Mouse (Mus musculus): ENCODE measurements around the gene Cldn5.
A peak's percentile ranks its signal among the peaks of the same experiment; 100 is the strongest.

The Cldn5 gene

GRCm38 (mm10) chr16:18785485-18785884, 8.8 kb downstream of the Cldn5 start:
- DNase-seq: no peak

GRCm38 (mm10) chr16:18786652-18787051, 10.0 kb downstream of the Cldn5 start:
- no peak for DNase-seq

DNA sequence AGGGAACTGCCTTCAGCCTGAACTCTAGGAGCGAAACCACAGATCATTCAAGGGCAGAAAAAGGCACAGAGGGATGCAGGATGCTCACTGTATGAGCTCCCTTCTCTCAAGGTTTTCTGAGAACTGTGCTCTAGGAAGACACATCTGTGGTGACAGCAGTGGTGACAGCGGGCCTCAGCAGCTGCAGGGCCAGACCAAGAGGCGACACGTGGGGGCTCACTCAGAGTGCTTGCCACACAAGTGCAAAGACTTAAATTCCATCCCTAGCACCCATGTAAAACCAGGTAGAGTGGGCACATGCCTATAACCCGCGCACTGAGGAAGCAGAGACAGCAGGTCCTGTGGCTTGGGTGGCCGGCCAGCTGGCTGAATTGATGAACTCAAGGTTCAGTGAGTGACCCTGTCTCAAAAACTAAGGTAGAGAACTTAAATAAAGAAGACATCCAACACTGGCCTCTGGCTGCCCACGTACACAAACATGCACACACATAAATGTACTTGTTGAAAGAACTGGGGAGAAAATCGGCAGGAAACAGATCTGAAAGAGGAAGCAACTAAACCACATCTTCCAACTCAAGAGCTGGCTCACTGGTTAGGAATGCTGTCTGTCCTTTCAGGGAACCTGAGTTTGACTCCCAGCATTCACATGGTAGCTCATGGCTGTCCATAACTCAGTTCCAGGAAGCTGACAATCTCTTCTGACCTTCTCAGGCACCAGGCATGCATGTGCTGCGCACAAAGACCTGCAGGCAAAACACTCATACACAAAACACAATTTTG, 12.2 kb downstream of the Cldn5 start:
- no peak for DNase-seq

DNA sequence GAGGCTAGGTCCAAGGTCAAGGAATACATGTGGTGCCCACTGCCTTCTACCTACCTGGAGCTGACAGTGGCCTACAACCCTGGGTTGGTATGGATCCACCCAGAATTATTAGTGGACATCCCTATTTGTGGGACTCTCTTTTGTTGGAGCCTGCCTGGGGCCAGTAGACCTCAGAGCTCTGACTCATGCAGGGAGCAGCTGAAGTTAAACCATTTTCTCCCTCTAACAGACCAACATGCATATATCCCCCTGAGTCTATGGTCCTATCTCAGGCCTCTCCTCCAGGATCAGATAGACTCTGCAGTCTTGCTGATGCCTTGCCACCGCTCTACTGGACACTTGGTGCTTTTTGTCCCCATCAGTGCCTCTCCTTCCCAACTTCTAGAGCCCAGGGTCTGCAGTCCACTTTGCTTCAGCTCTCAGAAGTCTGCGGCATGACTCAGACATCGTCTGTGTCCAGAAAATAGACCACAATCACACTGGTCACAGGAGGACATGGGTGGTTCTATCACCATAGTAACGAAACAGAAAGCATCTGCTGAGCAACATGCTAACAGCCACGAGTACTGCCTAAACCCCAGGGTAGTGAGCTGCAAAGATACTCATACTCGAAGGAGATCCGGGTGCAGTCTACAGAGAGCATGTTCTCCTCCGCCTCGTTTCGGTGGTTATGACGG, 18.7 kb downstream of the Cldn5 start:
- DNase-seq: no peak

DNA sequence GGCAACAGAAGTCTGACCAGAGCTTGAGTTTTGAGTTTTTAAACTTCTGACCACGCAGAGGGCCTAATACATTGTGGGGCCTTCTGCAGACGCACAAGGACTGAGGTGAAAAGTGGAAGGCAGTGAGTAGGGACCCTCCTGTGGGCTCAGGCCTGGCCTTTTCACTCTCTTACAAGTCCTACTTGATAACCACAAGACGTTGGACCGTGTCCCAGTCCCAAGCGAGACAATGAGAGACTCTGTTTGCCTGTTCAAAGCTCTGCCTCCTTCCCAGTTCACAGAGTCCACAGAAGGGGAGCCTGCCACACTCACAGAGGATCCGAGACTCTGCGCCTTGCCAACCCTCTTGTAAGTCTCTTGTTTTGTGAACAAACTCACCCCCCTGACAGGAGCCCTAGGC, 20.0 kb downstream of the Cldn5 start:
- no peak for DNase-seq

GRCm38 (mm10) chr16:18798151-18798550, 21.5 kb downstream of the Cldn5 start:
- DNase-seq: no peak

DNA sequence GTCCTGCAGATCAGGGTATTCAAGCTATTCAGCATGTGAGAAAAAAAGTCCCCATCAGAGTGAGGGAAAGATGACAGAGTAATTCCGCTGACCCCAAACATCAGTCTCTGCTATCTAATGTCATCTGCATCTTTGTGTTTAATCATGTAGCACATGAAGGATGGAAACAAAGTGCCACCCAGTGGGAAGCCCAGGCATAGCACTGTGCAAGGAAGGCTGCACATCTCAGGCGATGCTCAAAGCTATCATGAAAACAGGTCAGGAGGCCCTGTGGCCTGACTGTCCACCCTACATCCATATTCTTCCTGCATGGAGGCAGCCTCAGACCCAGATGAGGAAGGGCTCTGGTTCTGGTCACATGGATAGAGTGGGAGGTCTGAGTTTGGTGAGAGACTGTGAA, 22.2 kb downstream of the Cldn5 start:
- peak; percentile 78 for DNase-seq

GRCm38 (mm10) chr16:18805746-18806145, 29.1 kb downstream of the Cldn5 start:
- DNase-seq: no peak

- no peak for DNase-seq
These were observed 32.4 kb downstream of the Cldn5 start for GRCm38 (mm10) chr16:18809001-18809400.

GRCm38 (mm10) chr16:18811032-18811431, 34.4 kb downstream of the Cldn5 start:
- no peak for DNase-seq

GRCm38 (mm10) chr16:18811468-18812384, 35.1 kb downstream of the Cldn5 start, which contains the start of the genes Ufd1 and Cdc45:
TSS of gene Ufd1 (plus strand) at chr16:18811779.
TSS of gene Cdc45 (minus strand) at chr16:18811987.
- DNase-seq: peak; percentile 94

GRCm38 (mm10) chr16:18812385-18812910, 35.8 kb downstream of the Cldn5 start:
- DNase-seq: no peak

DNA sequence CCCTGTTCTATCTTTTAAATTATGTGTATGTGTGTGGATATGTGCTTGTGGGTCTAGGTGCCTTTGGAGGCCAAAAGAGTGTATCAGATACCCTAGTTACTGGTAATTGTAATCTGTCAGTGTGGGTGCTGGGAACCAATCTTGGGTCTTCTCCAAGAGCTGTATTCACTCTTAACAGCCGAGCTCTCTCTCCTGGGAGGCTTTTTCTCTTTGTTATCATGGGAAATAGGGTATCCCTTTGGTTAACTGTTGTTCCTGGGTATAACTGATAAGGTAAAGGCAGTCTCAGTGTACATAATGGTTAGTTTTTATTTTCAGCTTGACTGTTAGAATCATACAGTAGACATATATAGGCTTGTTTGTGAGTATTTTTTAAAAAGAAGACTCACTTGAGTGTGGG, 45.7 kb downstream of the Cldn5 start:
- DNase-seq: no peak

GRCm38 (mm10) chr16:18822925-18823324, 46.3 kb downstream of the Cldn5 start:
- DNase-seq: no peak
